Mouse (Mus musculus) liver, postnatal 0 days (tissue): ENCODE measurements around the gene Smad1.

ENCODE experiments used
- CTCF ChIP-seq: sonication (generic); IDR thresholded peaks from 2 replicates; pipeline ENCODE4 v1.5.1; 2016; ENCODE audit warnings: antibody characterized with exemption, low read depth
- EP300 ChIP-seq: IDR thresholded peaks from 2 replicates; pipeline ENCODE4 v1.6.1; 2016; ENCODE audit warnings: antibody characterized with exemption, low read depth, mild to moderate bottlenecking

GRCm38 (mm10) chr8:79346414-79346813 is 52.9 kb downstream of the Smad1 start:
- no peak for TF ChIP-seq CTCF
- TF ChIP-seq EP300: no peak
